Mouse (Mus musculus) thymus, adult 2 months (tissue): ENCODE results near the gene Opn1sw.

Experiments
- CTCF ChIP-seq: fragments of 200-500 bp; IDR thresholded peaks from 2 replicates; pipeline ENCODE4 v1.5.1; 2012; ENCODE audit warnings: mild to moderate bottlenecking, control low read depth, low read length, moderate library complexity, borderline replicate concordance; ENCODE audit not compliant: control insufficient read depth, poor library complexity, insufficient read depth; ENCODE audit errors: extremely low read depth
- POLR2A ChIP-seq: fragments of 200-500 bp; IDR thresholded peaks from 2 replicates; pipeline ENCODE4 v1.6.1; 2012; ENCODE audit warnings: mild to moderate bottlenecking, low read length, control low read depth, moderate library complexity; ENCODE audit not compliant: control insufficient read depth, poor library complexity, insufficient read depth; ENCODE audit errors: extremely low read depth

DNA sequence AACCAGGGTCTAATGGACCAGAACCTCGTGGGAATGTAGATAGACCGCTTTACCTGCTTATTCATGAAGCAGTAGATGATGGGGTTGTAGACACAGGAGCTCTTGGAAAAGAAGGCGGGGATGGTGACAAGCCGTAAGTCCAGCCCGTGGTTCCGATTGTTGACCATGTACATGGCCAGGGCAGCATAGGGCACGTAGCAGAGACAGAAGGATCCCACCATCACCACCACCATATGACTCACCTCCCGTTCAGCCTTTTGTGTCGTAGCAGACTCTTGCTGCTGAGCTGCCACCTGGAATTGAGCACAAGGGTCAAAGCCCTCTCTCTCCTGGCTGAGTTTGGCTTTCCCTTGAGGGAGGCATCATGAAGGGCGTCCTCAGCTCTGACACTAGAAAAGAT lies 9.6 kb downstream of the Opn1sw start:
- TF ChIP-seq CTCF (no peak), POLR2A (no peak)
